Mouse (Mus musculus) kidney, embryonic 14.5 days (tissue): ENCODE measurements around the gene Smim11. TPM values are rescaled to one million over a fixed set of nuclear protein-coding genes. Genes with fewer than 3 reads are reported as not detected.

Experiments
- ATAC-seq: fragments of 200-750 bp; cut with Nextera tagmentation; 2 replicates; pipeline ENCODE4 v1.8.0; 2017; ENCODE audit warnings: moderate number of reproducible peaks, mild to moderate bottlenecking, moderate TSS enrichment, moderate library complexity; ENCODE audit not compliant: low FRiP score, low TSS enrichment
- H3K27ac ChIP-seq: fragments of 300-500 bp; sonication (generic); 2 replicates; pipeline ENCODE4 v1.5.1; 2014; ENCODE audit warnings: low read depth, mild to moderate bottlenecking, low read length, moderate library complexity, mixed read lengths
- H3K27me3 ChIP-seq: fragments of 300-500 bp; sonication (generic); 2 replicates; pipeline ENCODE4 v1.6.1; 2014; ENCODE audit warnings: mild to moderate bottlenecking, low read length; ENCODE audit not compliant: control insufficient read depth, insufficient read depth
- H3K36me3 ChIP-seq: fragments of 300-500 bp; sonication (generic); 2 replicates; pipeline ENCODE4 v1.6.1; 2014; ENCODE audit warnings: low read length, mixed read lengths; ENCODE audit not compliant: control insufficient read depth, insufficient read depth
- H3K4me1 ChIP-seq: fragments of 300-500 bp; sonication (generic); 2 replicates; pipeline ENCODE4 v1.6.1; 2014; ENCODE audit warnings: low read length, mixed read lengths; ENCODE audit not compliant: control insufficient read depth, insufficient read depth
- H3K4me2 ChIP-seq: fragments of 300-500 bp; sonication (generic); replicated peaks from 2 replicates; pipeline ENCODE4 v1.6.1; 2014; ENCODE audit warnings: low read depth, mild to moderate bottlenecking, low read length
- H3K4me3 ChIP-seq: fragments of 300-500 bp; sonication (generic); 2 replicates; pipeline ENCODE4 v1.5.1; 2014; ENCODE audit warnings: mild to moderate bottlenecking, low read length
- H3K9ac ChIP-seq: fragments of 300-500 bp; sonication (generic); 2 replicates; pipeline ENCODE4 v1.6.1; 2014; ENCODE audit warnings: low read depth, mild to moderate bottlenecking, low read length, moderate library complexity
- H3K9me3 ChIP-seq: fragments of 300-500 bp; sonication (generic); 2 replicates; pipeline ENCODE4 v1.6.1; 2016; ENCODE audit warnings: low read length; ENCODE audit not compliant: control insufficient read depth
- WGBS: fragments of 180-500 bp; shearing (Covaris S2); extraction: QIAGEN DNeasy Blood & Tissue Kit; methylation state at CpG from one replicate; pipeline ENCODE4 v1.1.7; 2014; 5-methylcytosine and 5-hydroxymethylcytosine counted together
- polyA plus RNA-seq: library from polyadenylated mRNA; unstranded; fragments of >200 nt; fragmentation: Nextera tagmentation; extraction: Ambion mirVana; gene quantifications from 2 replicates; pipeline ENCODE4 v1.2.1, GENCODE M21; 2014

The Smim11 gene
- polyA plus RNA-seq, 1 experiment from 2014 or later = 125 TPM

GRCm38 (mm10) chr16:92353295-92353694 is 52.2 kb downstream of the Smim11 start:
- Histone ChIP-seq H3K27ac (no peak overlapping the region), H3K9ac (no peak overlapping the region)
- WGBS = 71% methylated on average over 12 of the region's 12 CpGs

GRCm38 (mm10) chr16:92353897-92354296 is 52.8 kb downstream of the Smim11 start:
- H3K36me3 ChIP-seq = no peaks in the 10 kb centered on the region
- no peak overlapping the region for H3K9ac ChIP-seq
- no peaks in the 10 kb centered on the region for H3K9me3 ChIP-seq
- H3K4me3 ChIP-seq = no peak overlapping the region
- H3K4me1 ChIP-seq = peaks cover 22% of the 10 kb centered on the region
- H3K27me3 ChIP-seq = no peaks in the 10 kb centered on the region
- H3K27ac ChIP-seq = no peak overlapping the region
- no peak overlapping the region for H3K4me2 ChIP-seq
- 55% methylated on average over 2 of the region's 2 CpGs for WGBS
- ATAC-seq = no peak

More at GRCm38 (mm10) chr16:92353295-92353694, 52.2 kb downstream of the Smim11 start:
- ATAC-seq = no peak
- Histone ChIP-seq H3K9me3 (no peaks in the 10 kb centered on the region), H3K4me1 (peaks cover 18% of the 10 kb centered on the region; the same call in 1 of the 2 replicates), H3K4me3 (no peak overlapping the region), H3K4me2 (no peak overlapping the region), H3K36me3 (no peaks in the 10 kb centered on the region), H3K27me3 (no peaks in the 10 kb centered on the region)

- no peak overlapping the region for H3K9ac ChIP-seq
- WGBS = 69% methylated on average over 5 of the region's 5 CpGs
- H3K27ac ChIP-seq = no peak overlapping the region
- H3K4me2 ChIP-seq = no peak overlapping the region
- H3K9me3 ChIP-seq = no peaks in the 10 kb centered on the region
- no peaks in the 10 kb centered on the region for H3K36me3 ChIP-seq
- no peak overlapping the region for H3K4me3 ChIP-seq
- no peak for ATAC-seq
- no peaks in the 10 kb centered on the region for H3K27me3 ChIP-seq
- H3K4me1 ChIP-seq = peaks cover 26% of the 10 kb centered on the region
Measured at GRCm38 (mm10) chr16:92355366-92355765, 54.3 kb downstream of the Smim11 start.

GRCm38 (mm10) chr16:92355982-92356381 is 54.9 kb downstream of the Smim11 start:
- WGBS = 85% methylated on average over 11 of the region's 11 CpGs
- H3K4me1 ChIP-seq = peaks cover 26% of the 10 kb centered on the region
- ATAC-seq = no peak

GRCm38 (mm10) chr16:92357023-92357422 is 55.9 kb downstream of the Smim11 start:
- WGBS = 67% methylated on average over 9 of the region's 9 CpGs
- no peaks in the 10 kb centered on the region for H3K36me3 ChIP-seq
- no peak overlapping the region for H3K4me2 ChIP-seq
- no peak overlapping the region for H3K9ac ChIP-seq
- no peaks in the 10 kb centered on the region for H3K9me3 ChIP-seq
- ATAC-seq = no peak
- H3K4me3 ChIP-seq = no peak overlapping the region
- H3K27me3 ChIP-seq = no peaks in the 10 kb centered on the region
- peaks cover 26% of the 10 kb centered on the region for H3K4me1 ChIP-seq
- H3K27ac ChIP-seq = no peak overlapping the region

More at GRCm38 (mm10) chr16:92355982-92356381, 54.9 kb downstream of the Smim11 start:
- Histone ChIP-seq H3K9me3 (no peaks in the 10 kb centered on the region), H3K27ac (no peak overlapping the region), H3K36me3 (no peaks in the 10 kb centered on the region), H3K4me3 (no peak overlapping the region), H3K27me3 (no peaks in the 10 kb centered on the region), H3K4me2 (no peak overlapping the region), H3K9ac (no peak overlapping the region)

- H3K4me2 ChIP-seq = no peak overlapping the region
- peak; percentile 33; the same call in 1 of the 2 replicates for ATAC-seq
- H3K36me3 ChIP-seq = no peaks in the 10 kb centered on the region
- no peak overlapping the region for H3K9ac ChIP-seq
- H3K9me3 ChIP-seq = no peaks in the 10 kb centered on the region
- H3K4me3 ChIP-seq = no peak overlapping the region
- no peak overlapping the region for H3K27ac ChIP-seq
- H3K4me1 ChIP-seq = peaks cover 26% of the 10 kb centered on the region
- H3K27me3 ChIP-seq = no peaks in the 10 kb centered on the region
- 30% methylated on average over 10 of the region's 10 CpGs for WGBS
Measured at GRCm38 (mm10) chr16:92357566-92357965, 56.5 kb downstream of the Smim11 start.

- ATAC-seq = peak; percentile 60
Measured at GRCm38 (mm10) chr16:92358734-92359133, 57.6 kb downstream of the Smim11 start.

GRCm38 (mm10) chr16:92359229-92359628 is 58.1 kb downstream of the Smim11 start, which contains the start of gene Kcne1:
TSS of gene Kcne1 (minus strand) at chr16:92359468.
- Histone ChIP-seq H3K27me3 (no peaks in the 10 kb centered on the region), H3K4me1 (peaks cover 26% of the 10 kb centered on the region), H3K27ac (no peak within 1 kb of the TSS), H3K36me3 (no peaks in the 10 kb centered on the region), H3K9ac (no peak within 1 kb of the TSS), H3K4me3 (no peak within 1 kb of the TSS), H3K4me2 (peak within 1 kb of the TSS; percentile 17; the same call in 1 of the 2 replicates), H3K9me3 (no peaks in the 10 kb centered on the region)
- 47% methylated on average over 9 of the region's 9 CpGs for WGBS
- ATAC-seq = peak; percentile 38; the same call in 1 of the 2 replicates

More at GRCm38 (mm10) chr16:92358734-92359133, 57.6 kb downstream of the Smim11 start:
- Histone ChIP-seq H3K4me1 (peaks cover 26% of the 10 kb centered on the region), H3K27me3 (no peaks in the 10 kb centered on the region), H3K4me2 (peak overlapping the region; percentile 17; the same call in 1 of the 2 replicates), H3K27ac (no peak overlapping the region), H3K9ac (no peak overlapping the region), H3K36me3 (no peaks in the 10 kb centered on the region), H3K9me3 (no peaks in the 10 kb centered on the region), H3K4me3 (no peak overlapping the region)
- WGBS = 20% methylated on average over 9 of the region's 9 CpGs

GRCm38 (mm10) chr16:92360711-92361110 is 59.6 kb downstream of the Smim11 start:
- Histone ChIP-seq H3K27me3 (no peaks in the 10 kb centered on the region), H3K4me3 (no peak overlapping the region), H3K9me3 (no peaks in the 10 kb centered on the region), H3K36me3 (no peaks in the 10 kb centered on the region), H3K4me2 (no peak overlapping the region), H3K27ac (no peak overlapping the region), H3K4me1 (peaks cover 26% of the 10 kb centered on the region), H3K9ac (no peak overlapping the region)
- no peak for ATAC-seq
- WGBS = 63% methylated on average over 7 of the region's 7 CpGs
